Mouse (Mus musculus) gastrocnemius, postnatal 10 days (tissue): ENCODE data around the gene 6820408C15Rik. TPM values are rescaled to one million over a fixed set of nuclear protein-coding genes. Genes with fewer than 3 reads are reported as not detected.

Source experiments
- DNase-seq: peaks from one replicate; pipeline ENCODE4 v3.0.0; 2021; ENCODE audit warnings: mixed read lengths
- long read RNA-seq, 2 experiments: library from polyadenylated mRNA; stranded (forward); transcript quantifications; one replicate each; pipeline ENCODE4 v2.0.0; 2021
- total RNA-seq, 2 experiments: library from RNA; stranded (reverse); gene quantifications; 2 replicates each; pipeline ENCODE4 v1.2.3; 2021

Gene 6820408C15Rik
- total RNA-seq, result not detected
- long read RNA-seq, experiment 1, result 0 reads
- long read RNA-seq, experiment 2, result 0 reads

GRCm38 (mm10) chr2:152415287-152415686 is at the start of gene 6820408C15Rik:
TSS of gene 6820408C15Rik (plus strand) at chr2:152415587.
- no peak for DNase-seq

DNA sequence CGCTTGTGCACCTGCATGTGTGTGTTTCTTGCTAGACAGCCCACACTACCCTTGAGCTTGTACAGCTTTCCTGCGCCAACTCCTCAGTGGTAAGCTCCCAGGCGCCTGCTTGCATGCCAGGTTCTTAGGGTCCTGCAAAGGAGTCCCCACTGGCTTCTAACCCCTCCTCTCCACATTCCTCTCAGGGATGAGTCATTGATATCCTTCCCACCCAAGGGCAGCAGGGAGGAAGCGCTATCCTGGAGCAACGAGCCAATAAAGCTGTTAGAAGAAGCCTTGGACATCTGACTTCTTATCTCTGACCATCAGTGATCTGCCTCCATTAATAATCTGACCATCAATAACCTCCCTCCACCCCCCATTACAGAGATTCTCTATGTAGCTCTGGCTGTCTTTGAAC is 47.5 kb upstream of the 6820408C15Rik start:
- no peak for DNase-seq

GRCm38 (mm10) chr2:152368532-152369140 is 46.8 kb upstream of the 6820408C15Rik start:
- peak; percentile 49 for DNase-seq

DNA sequence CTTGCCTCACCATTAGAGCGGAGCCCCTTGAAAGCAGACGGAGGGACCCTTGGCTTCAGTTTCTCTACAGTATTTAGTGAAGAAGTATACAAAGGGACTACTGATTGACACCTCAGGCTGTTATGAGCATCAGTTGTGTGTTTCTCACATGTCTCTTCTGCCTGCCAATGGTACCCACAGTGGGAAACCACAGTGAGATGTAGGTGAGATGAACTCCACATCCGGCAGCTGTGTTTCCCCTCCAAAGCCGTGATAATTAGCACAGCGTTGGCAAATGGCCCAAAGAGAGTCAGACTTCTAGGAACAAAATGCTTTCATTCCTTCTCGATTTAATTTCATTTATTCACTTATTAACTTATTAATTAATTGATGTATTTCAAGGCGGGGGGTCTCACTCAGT is 43.3 kb upstream of the 6820408C15Rik start:
- DNase-seq, result no peak

DNA sequence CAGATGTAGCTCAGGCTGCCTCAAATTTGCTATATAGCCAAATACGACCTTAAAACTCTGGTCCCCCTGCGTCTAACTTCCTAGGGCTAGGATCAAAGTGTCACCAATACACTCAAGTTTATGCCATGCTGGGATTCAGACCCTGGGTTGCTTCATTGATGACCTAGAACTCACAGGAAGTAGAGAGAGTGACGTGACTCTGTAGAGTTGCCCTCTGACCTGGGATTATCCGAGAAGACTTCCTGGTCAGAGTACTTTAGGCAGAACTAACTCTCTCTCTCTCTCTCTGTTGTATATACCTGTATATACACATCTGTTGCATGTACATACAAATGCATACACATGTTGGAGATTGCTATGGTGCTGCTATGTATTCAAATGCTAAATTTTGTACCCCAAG is 42.7 kb upstream of the 6820408C15Rik start:
- DNase-seq, result no peak

DNA sequence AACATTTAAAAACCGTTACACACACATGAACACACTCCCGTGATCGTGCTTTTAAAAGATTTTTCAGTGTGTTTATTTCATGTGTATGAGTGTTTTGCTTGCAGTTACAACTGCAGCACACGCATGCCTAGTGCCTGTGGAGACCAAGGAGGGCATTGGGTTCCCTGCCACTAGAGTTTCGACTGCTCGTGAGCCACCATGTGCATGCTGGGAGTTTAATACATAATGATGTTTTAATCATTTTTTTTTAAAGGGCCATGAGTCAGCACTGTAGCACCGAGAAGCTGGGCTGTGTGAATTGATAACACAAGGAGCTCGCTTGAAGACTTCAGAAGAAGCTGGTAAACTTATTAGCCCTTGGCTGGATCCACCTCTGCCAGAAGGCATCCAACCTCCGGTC is 41.8 kb upstream of the 6820408C15Rik start:
- DNase-seq, result no peak

DNA sequence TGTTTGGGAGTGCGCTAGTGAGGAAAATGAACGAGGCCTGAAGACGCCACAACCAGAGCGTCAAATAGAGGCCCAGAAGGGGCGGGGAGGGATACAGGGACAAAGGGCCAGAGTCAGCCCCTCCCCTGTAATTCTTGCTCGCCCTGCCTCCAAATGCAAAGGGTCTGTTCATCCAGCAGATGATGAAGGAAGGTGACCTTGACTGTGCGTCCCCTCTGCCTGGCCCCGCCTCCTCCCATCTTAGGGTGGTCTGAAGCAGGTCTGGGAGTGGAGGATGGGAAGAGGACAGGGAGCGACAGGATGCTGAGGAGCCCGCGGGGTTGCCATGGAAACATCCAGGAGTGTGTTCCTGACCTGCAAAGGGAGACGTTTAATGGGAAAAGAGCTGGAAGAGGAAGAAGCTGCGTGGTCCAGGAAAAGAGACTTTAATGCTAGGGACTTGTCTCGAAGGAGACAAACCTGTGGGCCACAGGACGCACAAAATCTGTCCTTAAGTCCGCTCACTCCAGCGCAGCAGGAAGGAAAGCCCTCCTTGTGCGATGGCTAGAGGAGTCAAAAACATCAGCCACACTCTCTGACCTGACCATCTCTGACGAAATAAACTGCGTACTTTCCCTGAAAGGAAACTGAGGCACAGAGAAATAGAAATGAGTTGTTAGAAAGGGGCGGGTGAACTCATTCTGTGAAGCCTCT is 39.6 kb upstream of the 6820408C15Rik start:
- DNase-seq, result no peak

- DNase-seq, result no peak
These were observed 39.0 kb upstream of the 6820408C15Rik start, which contains the start of gene Nrsn2 for GRCm38 (mm10) chr2:152376345-152376741. TSS of gene Nrsn2 (minus strand) at chr2:152376638.

DNA sequence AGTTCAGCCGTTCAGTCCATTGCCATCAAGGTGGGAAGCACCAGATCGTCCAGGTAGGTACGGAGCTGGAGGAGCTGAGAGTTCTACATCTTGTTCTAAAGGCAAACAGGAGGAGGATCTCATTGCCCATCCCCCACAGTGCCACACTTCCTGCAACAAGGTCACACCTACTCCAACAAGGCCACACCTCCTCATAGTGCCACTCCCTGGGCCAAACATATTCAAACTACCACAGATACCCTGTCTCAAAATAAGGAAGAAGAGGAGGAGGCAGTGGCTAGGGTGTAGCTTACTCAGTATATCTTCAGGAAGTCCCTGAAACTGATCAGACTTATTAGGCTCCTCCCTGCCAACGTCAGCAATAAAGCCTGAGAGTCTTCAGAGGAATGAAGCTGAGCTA is 31.2 kb upstream of the 6820408C15Rik start:
- no peak for DNase-seq

- no peak for DNase-seq
These were observed 22.6 kb upstream of the 6820408C15Rik start for GRCm38 (mm10) chr2:152392786-152393185.

GRCm38 (mm10) chr2:152393225-152394017 is 22.0 kb upstream of the 6820408C15Rik start:
- DNase-seq, result no peak

DNA sequence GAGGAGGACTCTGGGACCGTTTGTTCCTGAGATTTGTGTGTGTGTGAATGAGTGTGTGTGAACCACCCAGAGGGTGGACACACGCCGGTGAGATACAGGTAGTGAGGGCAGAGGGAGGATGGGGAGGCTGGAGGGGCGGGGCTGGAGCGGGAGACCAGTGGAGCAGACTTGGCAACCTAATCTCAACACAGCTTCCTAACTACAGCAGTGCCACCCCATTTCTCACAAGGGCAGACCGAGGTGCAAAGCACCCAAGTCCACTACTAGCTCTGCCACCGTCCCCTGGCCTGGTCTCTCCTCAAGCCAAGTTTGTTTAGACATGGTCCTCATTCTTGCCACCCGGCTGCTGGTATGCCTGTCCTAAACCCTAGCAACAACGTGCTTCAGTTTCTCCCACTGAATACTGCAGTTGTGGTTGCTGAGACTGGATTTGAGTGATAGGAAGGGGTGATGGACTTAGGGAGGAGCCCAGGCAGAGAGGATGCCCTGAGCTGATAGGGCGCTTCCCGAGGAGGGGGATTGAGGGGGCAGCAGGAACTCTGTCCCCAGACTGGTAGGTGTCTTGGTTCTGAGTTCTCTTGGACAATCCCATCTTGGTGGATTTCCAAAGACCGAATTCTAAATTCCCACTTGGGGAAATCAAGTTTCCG is 20.0 kb upstream of the 6820408C15Rik start:
- no peak for DNase-seq

- DNase-seq, result peak; percentile 80
These were observed 19.0 kb upstream of the 6820408C15Rik start for GRCm38 (mm10) chr2:152396110-152397003.

GRCm38 (mm10) chr2:152397004-152397589 is 18.3 kb upstream of the 6820408C15Rik start:
- DNase-seq, result peak; percentile 81

- DNase-seq, result peak; percentile 99
These were observed 17.5 kb upstream of the 6820408C15Rik start, which contains the start of gene Sox12 for GRCm38 (mm10) chr2:152397680-152398435. TSS of gene Sox12 (minus strand) at chr2:152398063.

- peak; percentile 95 for DNase-seq
These were observed 16.7 kb upstream of the 6820408C15Rik start for GRCm38 (mm10) chr2:152398691-152399090.

GRCm38 (mm10) chr2:152399122-152399542 is 16.3 kb upstream of the 6820408C15Rik start:
- no peak for DNase-seq

DNA sequence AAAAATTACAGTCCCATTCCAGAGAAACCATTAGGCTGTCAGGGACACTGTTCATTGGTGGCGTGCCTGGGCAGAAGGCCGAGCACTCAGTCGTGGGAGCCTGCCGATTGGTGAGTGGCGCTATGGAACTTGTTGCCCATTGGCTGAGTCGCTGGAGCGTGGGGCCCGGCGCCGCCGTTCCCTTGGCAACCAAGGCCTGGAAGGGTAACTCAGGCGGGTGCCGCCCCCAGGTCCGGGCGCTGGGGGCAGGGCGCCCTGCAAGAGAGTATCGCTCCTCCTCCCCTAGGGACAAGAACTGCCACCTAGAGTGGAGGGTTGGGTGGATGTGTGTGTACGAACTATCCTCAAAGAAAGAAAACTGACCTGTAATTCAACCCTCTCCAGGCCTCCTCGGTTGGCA is 9.3 kb upstream of the 6820408C15Rik start:
- peak; percentile 93 for DNase-seq

- no peak for DNase-seq
These were observed 5.6 kb upstream of the 6820408C15Rik start for GRCm38 (mm10) chr2:152409781-152410180.

GRCm38 (mm10) chr2:152410971-152411371 is 4.4 kb upstream of the 6820408C15Rik start:
- DNase-seq, result peak; percentile 85
